Mouse (Mus musculus): ENCODE measurements at regions not wholly inside any gene's neighbourhood (a gene's known extent, or its start where the extent isn't known, plus 50 kb on each side); places are given as distances from the start of the nearest gene placed in this dataset.

DNA sequence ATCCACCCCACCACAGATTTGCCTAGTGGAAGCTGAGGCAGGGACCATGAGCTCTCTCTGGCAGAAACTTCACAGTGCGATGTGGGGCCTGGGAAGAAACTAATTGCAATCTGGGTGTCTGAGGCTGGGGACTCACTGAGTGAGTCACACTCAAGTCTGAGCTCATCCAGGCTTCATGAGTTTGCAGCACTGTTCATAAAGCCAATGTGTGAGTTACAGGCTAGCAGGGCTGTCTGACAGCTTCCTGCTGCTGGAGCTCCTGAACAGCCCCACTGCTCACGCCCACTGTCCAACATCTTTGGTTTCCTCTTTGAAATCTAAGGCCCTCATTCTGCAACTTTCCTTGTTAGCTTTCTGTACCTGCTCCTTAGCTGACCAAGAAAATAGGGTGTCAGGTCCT lies 216.5 kb upstream of the Tenm4 start:
- no peak for TF ChIP-seq E2F4 (IDR thresholded peaks at IDR 0.05; ENCODE audit: insufficient replicate concordance, low read depth, low read length)
- TF ChIP-seq MAZ (IDR thresholded peaks at IDR 0.05; ENCODE audit: low read depth, low read length), result no peak
- TF ChIP-seq RCOR1 (conservative IDR thresholded peaks at IDR 0.05; ENCODE audit: low read depth, low read length), result no peak
- no peak for TF ChIP-seq POLR2A (IDR thresholded peaks at IDR 0.05; ENCODE audit: low read depth, low read length)
- TF ChIP-seq NELFE (IDR thresholded peaks at IDR 0.05; ENCODE audit: low read depth, low read length), result no peak
- TF ChIP-seq CHD1 (IDR thresholded peaks at IDR 0.05; ENCODE audit: low read depth, low read length), result no peak
- no peak for TF ChIP-seq ZKSCAN1 (IDR thresholded peaks at IDR 0.05; ENCODE audit: borderline replicate concordance, low read depth, low read length)
- TF ChIP-seq SMC3 (IDR thresholded peaks at IDR 0.05; ENCODE audit: low read depth, low read length), result no peak
- no peak for TF ChIP-seq ZNF384 (IDR thresholded peaks at IDR 0.05; ENCODE audit: low read depth, low read length)
- TF ChIP-seq USF1 (IDR thresholded peaks at IDR 0.05; ENCODE audit: low read depth, low read length), result no peak
